Mouse (Mus musculus): ENCODE results near the gene Rpl10.

DNA sequence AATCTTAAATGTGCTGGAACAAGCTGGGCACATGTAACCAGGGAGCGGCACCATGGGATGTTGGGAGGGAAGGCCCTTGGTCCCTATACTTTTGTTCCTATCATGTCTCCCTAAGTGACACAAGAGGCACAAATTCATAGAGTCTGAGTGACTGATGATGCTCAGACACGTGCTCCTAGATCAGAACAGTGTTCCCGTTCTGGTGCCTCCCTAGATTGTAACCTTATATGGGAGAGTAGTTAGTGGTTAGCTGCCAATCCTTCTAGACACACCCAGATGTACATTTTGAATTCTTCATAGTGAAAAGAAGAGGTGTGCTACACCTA, 913 bp upstream of the Rpl10 start:
- TF ChIP-seq CTCF (IDR thresholded peaks at IDR 0.05; ENCODE audit: control insufficient read depth, insufficient read depth, insufficient read length): no peak
- TF ChIP-seq USF1 (IDR thresholded peaks at IDR 0.05; ENCODE audit: low read depth): peak; percentile 56
- no peak for TF ChIP-seq MYOD1 (IDR thresholded peaks at IDR 0.05; ENCODE audit: control insufficient read depth, insufficient read length, low read depth)
- TF ChIP-seq MAX (IDR thresholded peaks at IDR 0.05): peak; percentile 92
- no peak for TF ChIP-seq MYOG (IDR thresholded peaks at IDR 0.05; ENCODE audit: control insufficient read depth, extremely low read depth, insufficient read length)
- TF ChIP-seq CEBPB (IDR thresholded peaks at IDR 0.05; ENCODE audit: low read depth): no peak
- TF ChIP-seq FOSL1 (IDR thresholded peaks at IDR 0.05; ENCODE audit: insufficient read depth, low read length, poor library complexity, severe bottlenecking): no peak
